Mouse (Mus musculus) neural tube, embryonic 14.5 days (tissue): ENCODE results near the gene Adcy5. TPM values are rescaled to one million over a fixed set of nuclear protein-coding genes. Genes with fewer than 3 reads are reported as not detected.

Source experiments
- ATAC-seq: fragments of 200-750 bp; cut with Nextera tagmentation; 2 replicates; pipeline ENCODE4 v1.8.0; 2017; ENCODE audit warnings: low read depth, mild to moderate bottlenecking, moderate TSS enrichment, moderate library complexity
- H3K27ac ChIP-seq: fragments of 300-500 bp; sonication (generic); 2 replicates; pipeline ENCODE4 v1.5.1; 2014; ENCODE audit warnings: low read depth, mild to moderate bottlenecking, control low read depth, low read length, moderate library complexity, mixed read lengths
- H3K27me3 ChIP-seq: fragments of 300-500 bp; sonication (generic); 2 replicates; pipeline ENCODE4 v1.6.1; 2014; ENCODE audit warnings: low read length; ENCODE audit not compliant: control insufficient read depth, insufficient read depth
- H3K36me3 ChIP-seq: fragments of 300-500 bp; sonication (generic); 2 replicates; pipeline ENCODE4 v1.6.1; 2014; ENCODE audit warnings: low read length, mixed read lengths; ENCODE audit not compliant: control insufficient read depth, insufficient read depth
- H3K4me1 ChIP-seq: fragments of 300-500 bp; sonication (generic); 2 replicates; pipeline ENCODE4 v1.6.1; 2014; ENCODE audit warnings: low read length; ENCODE audit not compliant: control insufficient read depth, insufficient read depth
- H3K4me2 ChIP-seq: fragments of 300-500 bp; sonication (generic); 2 replicates; pipeline ENCODE4 v1.6.1; 2014; ENCODE audit warnings: mild to moderate bottlenecking, low read depth, low read length, control low read depth
- H3K4me3 ChIP-seq: fragments of 300-500 bp; sonication (generic); 2 replicates; pipeline ENCODE4 v1.5.1; 2014; ENCODE audit warnings: low read depth, low read length, control low read depth, mixed read lengths
- H3K9ac ChIP-seq: fragments of 300-500 bp; sonication (generic); replicated peaks from 2 replicates; pipeline ENCODE4 v1.6.1; 2014; ENCODE audit warnings: low read depth, mild to moderate bottlenecking, control low read depth, low read length, mixed read lengths
- H3K9me3 ChIP-seq: fragments of 300-500 bp; sonication (generic); 2 replicates; pipeline ENCODE4 v1.6.1; 2016; ENCODE audit warnings: low read length; ENCODE audit not compliant: control insufficient read depth
- WGBS: fragments of 180-500 bp; shearing (Covaris S2); extraction: QIAGEN DNeasy Blood & Tissue Kit; methylation state at CpG from one replicate; pipeline ENCODE4 v1.1.7; 2014; 5-methylcytosine and 5-hydroxymethylcytosine counted together
- polyA plus RNA-seq: library from polyadenylated mRNA; unstranded; fragments of >200 nt; fragmentation: Nextera tagmentation; extraction: Ambion mirVana; gene quantifications from 2 replicates; pipeline ENCODE4 v1.2.1, GENCODE M21; 2014

The Adcy5 gene
- polyA plus RNA-seq: 8.3 and 8.8 TPM in 2 replicates

- H3K9me3 ChIP-seq: no peaks in the 10 kb centered on the region
- peak within 1 kb of the TSS; percentile 88 for H3K27ac ChIP-seq
- H3K27me3 ChIP-seq: peaks cover 8% of the 10 kb centered on the region
- H3K4me3 ChIP-seq: peak within 1 kb of the TSS; percentile 81
- H3K4me1 ChIP-seq: peaks cover 40% of the 10 kb centered on the region
- ATAC-seq: peak; percentile 60
- no peaks in the 10 kb centered on the region for H3K36me3 ChIP-seq
- peak within 1 kb of the TSS; percentile 56 for H3K4me2 ChIP-seq
- 2% methylated on average over 51 of the region's 104 CpGs for WGBS
- H3K9ac ChIP-seq: peak within 1 kb of the TSS; percentile 93
Observed at GRCm38 (mm10) chr16:35154641-35155390, at the start of gene Adcy5. Gene Adcy5, plus strand, starts transcription at chr16:35154877.

- no peak overlapping the region for H3K27ac ChIP-seq
- peaks cover 5% of the 10 kb centered on the region for H3K4me1 ChIP-seq
- no peak overlapping the region for H3K4me2 ChIP-seq
- no peak overlapping the region for H3K4me3 ChIP-seq
- ATAC-seq: no peak
- WGBS: 79% methylated on average over 6 of the region's 6 CpGs
- H3K9ac ChIP-seq: no peak overlapping the region
- no peaks in the 10 kb centered on the region for H3K36me3 ChIP-seq
- no peaks in the 10 kb centered on the region for H3K27me3 ChIP-seq
- H3K9me3 ChIP-seq: no peaks in the 10 kb centered on the region
Observed at GRCm38 (mm10) chr16:35107985-35108384, 46.7 kb upstream of the Adcy5 start.

- H3K27me3 ChIP-seq: no peaks in the 10 kb centered on the region
- no peak overlapping the region for H3K9ac ChIP-seq
- H3K9me3 ChIP-seq: no peaks in the 10 kb centered on the region
- no peak overlapping the region for H3K27ac ChIP-seq
- 53% methylated on average over 8 of the region's 8 CpGs for WGBS
- no peaks in the 10 kb centered on the region for H3K36me3 ChIP-seq
- no peak overlapping the region for H3K4me2 ChIP-seq
- H3K4me1 ChIP-seq: peaks cover 5% of the 10 kb centered on the region
- no peak overlapping the region for H3K4me3 ChIP-seq
- no peak for ATAC-seq
Observed at GRCm38 (mm10) chr16:35109156-35109555, 45.5 kb upstream of the Adcy5 start.

- Histone ChIP-seq H3K27me3 (no peaks in the 10 kb centered on the region), H3K4me2 (no peak overlapping the region), H3K27ac (no peak overlapping the region), H3K36me3 (no peaks in the 10 kb centered on the region), H3K4me3 (no peak overlapping the region), H3K9ac (no peak overlapping the region), H3K4me1 (peaks cover 5% of the 10 kb centered on the region), H3K9me3 (no peaks in the 10 kb centered on the region)
- WGBS: 32% methylated on average over 7 of the region's 7 CpGs
- ATAC-seq: no peak
Observed at GRCm38 (mm10) chr16:35109656-35110291, 44.9 kb upstream of the Adcy5 start.

GRCm38 (mm10) chr16:35110410-35111142 is 44.1 kb upstream of the Adcy5 start:
- H3K9me3 ChIP-seq: no peaks in the 10 kb centered on the region
- peaks cover 5% of the 10 kb centered on the region for H3K4me1 ChIP-seq
- no peaks in the 10 kb centered on the region for H3K27me3 ChIP-seq
- 24% methylated on average over 10 of the region's 10 CpGs for WGBS
- H3K4me2 ChIP-seq: peak overlapping the region; percentile 34; the same call in 1 of the 2 replicates
- H3K27ac ChIP-seq: no peak overlapping the region
- 0 out of 2 replicates have a peak overlapping the region, but pooled peaks have one; percentile 35 for H3K9ac ChIP-seq
- no peak overlapping the region for H3K4me3 ChIP-seq
- peak; percentile 94 for ATAC-seq
- no peaks in the 10 kb centered on the region for H3K36me3 ChIP-seq

- H3K4me3 ChIP-seq: no peak overlapping the region
- WGBS: 64% methylated on average over 8 of the region's 8 CpGs
- H3K36me3 ChIP-seq: no peaks in the 10 kb centered on the region
- H3K9ac ChIP-seq: no peak overlapping the region
- H3K9me3 ChIP-seq: no peaks in the 10 kb centered on the region
- peak; percentile 55; the same call in 1 of the 2 replicates for ATAC-seq
- H3K27me3 ChIP-seq: no peaks in the 10 kb centered on the region
- H3K4me2 ChIP-seq: no peak overlapping the region
- H3K4me1 ChIP-seq: peaks cover 5% of the 10 kb centered on the region
- no peak overlapping the region for H3K27ac ChIP-seq
Observed at GRCm38 (mm10) chr16:35111143-35111620, 43.5 kb upstream of the Adcy5 start.

GRCm38 (mm10) chr16:35113496-35113895 is 41.2 kb upstream of the Adcy5 start:
- no peak for ATAC-seq
- no peaks in the 10 kb centered on the region for H3K36me3 ChIP-seq
- no peak overlapping the region for H3K4me3 ChIP-seq
- no peak overlapping the region for H3K27ac ChIP-seq
- H3K4me2 ChIP-seq: no peak overlapping the region
- 91% methylated on average over 5 of the region's 5 CpGs for WGBS
- no peaks in the 10 kb centered on the region for H3K27me3 ChIP-seq
- peaks cover 5% of the 10 kb centered on the region for H3K4me1 ChIP-seq
- no peaks in the 10 kb centered on the region for H3K9me3 ChIP-seq
- no peak overlapping the region for H3K9ac ChIP-seq

GRCm38 (mm10) chr16:35116328-35116956 is 38.2 kb upstream of the Adcy5 start:
- Histone ChIP-seq H3K27ac (no peak overlapping the region), H3K4me1 (no peaks in the 10 kb centered on the region), H3K4me3 (no peak overlapping the region), H3K9ac (no peak overlapping the region), H3K36me3 (no peaks in the 10 kb centered on the region), H3K4me2 (no peak overlapping the region), H3K9me3 (no peaks in the 10 kb centered on the region), H3K27me3 (no peaks in the 10 kb centered on the region)
- no peak for ATAC-seq
- WGBS: 85% methylated on average over 7 of the region's 7 CpGs
